Mouse (Mus musculus) heart, embryonic 11.5 days (tissue): ENCODE data around the gene Eipr1. TPM values are rescaled to one million over a fixed set of nuclear protein-coding genes. Genes with fewer than 3 reads are reported as not detected.

Experiments used
- ATAC-seq: fragments of 200-750 bp; cut with Nextera tagmentation; replicated peaks from 2 replicates; pipeline ENCODE4 v1.8.0; 2017; ENCODE audit warnings: moderate library complexity; ENCODE audit not compliant: insufficient number of reproducible peaks, low FRiP score, low TSS enrichment
- H3K27ac ChIP-seq: fragments of 300-500 bp; sonication (generic); 2 replicates; pipeline ENCODE4 v1.5.1; 2014; ENCODE audit warnings: mild to moderate bottlenecking, low read depth, low read length
- H3K27me3 ChIP-seq: fragments of 300-500 bp; sonication (generic); 2 replicates; pipeline ENCODE4 v1.6.1; 2014; ENCODE audit warnings: mild to moderate bottlenecking, low read length, mixed read lengths; ENCODE audit not compliant: control insufficient read depth, insufficient read depth
- H3K36me3 ChIP-seq: fragments of 300-500 bp; sonication (generic); 2 replicates; pipeline ENCODE4 v1.6.1; 2014; ENCODE audit warnings: mild to moderate bottlenecking, low read length, moderate library complexity, mixed read lengths; ENCODE audit not compliant: control insufficient read depth, insufficient read depth
- H3K4me1 ChIP-seq: fragments of 300-500 bp; sonication (generic); 2 replicates; pipeline ENCODE4 v1.6.1; 2014; ENCODE audit warnings: low read length; ENCODE audit not compliant: control insufficient read depth, insufficient read depth
- H3K4me2 ChIP-seq: fragments of 300-500 bp; sonication (generic); 2 replicates; pipeline ENCODE4 v1.6.1; 2014; ENCODE audit warnings: mild to moderate bottlenecking, moderate library complexity
- H3K4me3 ChIP-seq: fragments of 300-500 bp; sonication (generic); 2 replicates; pipeline ENCODE4 v1.5.1; 2014; ENCODE audit warnings: low read depth, low read length
- H3K9ac ChIP-seq: fragments of 300-500 bp; sonication (generic); 2 replicates; pipeline ENCODE4 v1.6.1; 2014; ENCODE audit warnings: mild to moderate bottlenecking, low read depth, low read length, moderate library complexity
- H3K9me3 ChIP-seq: fragments of 300-500 bp; sonication (generic); replicated peaks from 2 replicates; pipeline ENCODE4 v1.6.1; 2016; ENCODE audit warnings: low read length; ENCODE audit not compliant: control insufficient read depth
- WGBS: fragments of 180-500 bp; shearing (Covaris S2); extraction: QIAGEN DNeasy Blood & Tissue Kit; methylation state at CpG from one replicate; pipeline ENCODE4 v1.1.7; 2014; ENCODE audit not compliant: insufficient replicate concordance; 5-methylcytosine and 5-hydroxymethylcytosine counted together
- polyA plus RNA-seq: library from polyadenylated mRNA; unstranded; fragments of >200 nt; fragmentation: Nextera tagmentation; extraction: Ambion mirVana; gene quantifications from 2 replicates; pipeline ENCODE4 v1.2.1, GENCODE M21; 2014

The Eipr1 gene
- polyA plus RNA-seq, 1 experiment from 2014 or later: 26.0 TPM

DNA sequence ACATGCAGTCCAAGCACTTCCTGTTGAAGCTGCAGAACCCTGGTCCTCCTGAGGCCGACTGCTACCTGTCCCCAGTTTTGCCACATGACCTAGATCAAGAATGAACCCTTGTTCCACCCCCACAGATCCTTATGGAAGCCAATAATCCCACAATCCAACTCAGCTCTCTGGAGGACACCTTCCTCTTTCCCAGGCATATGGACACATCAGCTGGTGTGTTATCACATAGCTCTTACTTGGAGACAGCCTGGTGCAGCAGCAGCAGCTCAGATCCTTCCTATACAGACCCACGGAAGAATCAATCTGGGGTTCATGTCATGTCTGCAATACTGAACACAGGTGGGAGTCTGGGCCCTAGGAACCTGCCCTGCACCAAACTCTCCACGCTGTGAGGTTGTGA lies 145.0 kb downstream of the Eipr1 start:
- H3K36me3 ChIP-seq: no peaks in the 10 kb centered on the region
- H3K4me3 ChIP-seq: no peak overlapping the region
- H3K9me3 ChIP-seq: no peaks in the 10 kb centered on the region
- no peak overlapping the region for H3K27ac ChIP-seq
- no peaks in the 10 kb centered on the region for H3K27me3 ChIP-seq
- ATAC-seq: no peak
- H3K9ac ChIP-seq: no peak overlapping the region
- WGBS: 69% methylated on average over 3 of the region's 3 CpGs
- H3K4me1 ChIP-seq: no peaks in the 10 kb centered on the region
- H3K4me2 ChIP-seq: no peak overlapping the region

GRCm38 (mm10) chr12:28898307-28898706 lies 146.7 kb downstream of the Eipr1 start:
- Histone ChIP-seq H3K36me3 (no peaks in the 10 kb centered on the region), H3K4me3 (no peak overlapping the region), H3K4me1 (no peaks in the 10 kb centered on the region), H3K27ac (no peak overlapping the region), H3K27me3 (no peaks in the 10 kb centered on the region), H3K9me3 (no peaks in the 10 kb centered on the region), H3K9ac (no peak overlapping the region), H3K4me2 (no peak overlapping the region)
- ATAC-seq: no peak
- WGBS: 89% methylated on average over 6 of the region's 6 CpGs

GRCm38 (mm10) chr12:28899696-28900095 lies 148.1 kb downstream of the Eipr1 start:
- H3K9ac ChIP-seq: no peak overlapping the region
- H3K4me3 ChIP-seq: no peak overlapping the region
- whole genome bisulfite sequencing: 61% methylated on average over 4 of the region's 4 CpGs
- H3K27me3 ChIP-seq: no peaks in the 10 kb centered on the region
- H3K27ac ChIP-seq: no peak overlapping the region
- no peaks in the 10 kb centered on the region for H3K4me1 ChIP-seq
- H3K36me3 ChIP-seq: no peaks in the 10 kb centered on the region
- no peak overlapping the region for H3K4me2 ChIP-seq
- no peak for ATAC-seq
- H3K9me3 ChIP-seq: no peaks in the 10 kb centered on the region

GRCm38 (mm10) chr12:28900341-28900740 lies 148.7 kb downstream of the Eipr1 start:
- Histone ChIP-seq H3K9me3 (no peaks in the 10 kb centered on the region), H3K36me3 (no peaks in the 10 kb centered on the region), H3K27me3 (no peaks in the 10 kb centered on the region), H3K4me1 (no peaks in the 10 kb centered on the region), H3K4me2 (no peak overlapping the region), H3K9ac (no peak overlapping the region), H3K4me3 (no peak overlapping the region), H3K27ac (no peak overlapping the region)
- 75% methylated on average over 4 of the region's 4 CpGs for WGBS
- no peak for ATAC-seq

DNA sequence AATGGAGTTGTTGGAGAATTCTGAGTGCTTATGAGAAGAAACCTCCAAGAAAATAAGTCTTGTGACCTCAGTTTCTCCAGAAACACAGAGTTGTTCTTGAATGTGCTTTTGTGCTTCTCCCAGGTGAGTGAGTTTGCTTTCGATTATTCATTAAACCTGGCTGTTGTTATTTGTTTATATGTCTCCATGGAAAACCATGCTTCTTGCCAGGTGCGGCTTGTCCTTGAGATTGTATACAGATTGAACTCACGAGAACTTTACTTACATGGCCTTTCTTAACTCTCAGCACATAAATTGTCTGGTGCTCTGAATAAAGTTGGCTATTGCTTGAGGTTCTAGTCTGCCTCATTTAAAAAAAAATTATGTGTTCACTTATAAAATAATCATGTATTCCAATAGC lies 150.5 kb downstream of the Eipr1 start:
- 79% methylated on average over 3 of the region's 3 CpGs for WGBS
- no peaks in the 10 kb centered on the region for H3K27me3 ChIP-seq
- ATAC-seq: no peak

DNA sequence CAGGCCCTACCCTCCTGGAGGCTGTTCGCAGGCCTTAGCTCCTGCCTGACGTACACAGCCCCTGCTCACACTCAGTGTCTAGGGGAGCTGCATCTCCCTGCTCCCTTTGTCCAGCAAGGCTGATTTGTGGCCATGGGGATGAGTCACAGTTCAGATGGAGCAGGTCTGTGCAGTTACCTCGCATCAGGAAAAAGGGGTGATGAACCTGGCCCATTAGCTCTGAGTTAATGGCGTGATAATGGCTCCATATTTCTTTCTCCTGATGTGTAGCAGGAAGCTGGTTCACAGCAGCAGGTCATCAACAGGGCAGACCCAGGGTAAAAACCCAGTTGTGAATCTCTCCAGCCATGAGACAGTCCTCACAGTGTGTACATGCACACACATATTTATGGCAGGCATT lies 151.5 kb downstream of the Eipr1 start:
- WGBS: 76% methylated on average over 4 of the region's 4 CpGs
- no peak overlapping the region for H3K27ac ChIP-seq

More for the DNA sequence above, 150.5 kb downstream of the Eipr1 start:
- H3K9ac ChIP-seq: no peak overlapping the region
- no peak overlapping the region for H3K4me3 ChIP-seq
- peaks cover 6% of the 10 kb centered on the region for H3K4me1 ChIP-seq
- H3K27ac ChIP-seq: no peak overlapping the region
- no peak overlapping the region for H3K4me2 ChIP-seq
- H3K36me3 ChIP-seq: no peaks in the 10 kb centered on the region
- no peaks in the 10 kb centered on the region for H3K9me3 ChIP-seq

DNA sequence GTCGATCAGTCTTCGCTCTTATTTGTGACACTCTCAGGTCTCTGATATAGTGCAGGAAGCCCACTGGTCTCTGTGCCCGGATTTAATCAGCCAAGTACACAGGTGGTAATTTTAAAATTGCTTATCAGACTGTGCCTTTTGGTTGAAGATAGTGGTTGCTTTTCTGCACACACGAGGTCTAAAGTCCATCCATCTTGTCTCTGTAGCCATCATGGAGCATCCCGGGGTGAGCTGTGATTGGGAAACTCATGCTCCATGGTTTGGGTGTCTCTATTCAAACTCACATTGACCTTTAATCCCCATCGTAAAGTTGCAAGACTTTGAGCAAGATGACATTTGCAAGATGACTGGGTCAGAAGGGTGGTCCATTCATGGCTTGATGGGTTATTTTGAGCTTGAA lies 153.9 kb downstream of the Eipr1 start:
- Histone ChIP-seq H3K27ac (no peak overlapping the region), H3K36me3 (no peaks in the 10 kb centered on the region), H3K9ac (no peak overlapping the region), H3K4me2 (no peak overlapping the region), H3K9me3 (no peaks in the 10 kb centered on the region), H3K4me3 (no peak overlapping the region), H3K4me1 (peaks cover 11% of the 10 kb centered on the region), H3K27me3 (no peaks in the 10 kb centered on the region; the same call in 1 of the 2 replicates)
- no peak for ATAC-seq
- 76% methylated on average over 6 of the region's 6 CpGs for WGBS

More for the DNA sequence above, 151.5 kb downstream of the Eipr1 start:
- no peak for ATAC-seq
- Histone ChIP-seq H3K27me3 (no peaks in the 10 kb centered on the region), H3K4me3 (no peak overlapping the region), H3K4me2 (no peak overlapping the region), H3K36me3 (no peaks in the 10 kb centered on the region), H3K9ac (no peak overlapping the region), H3K4me1 (peaks cover 11% of the 10 kb centered on the region), H3K9me3 (no peaks in the 10 kb centered on the region)

DNA sequence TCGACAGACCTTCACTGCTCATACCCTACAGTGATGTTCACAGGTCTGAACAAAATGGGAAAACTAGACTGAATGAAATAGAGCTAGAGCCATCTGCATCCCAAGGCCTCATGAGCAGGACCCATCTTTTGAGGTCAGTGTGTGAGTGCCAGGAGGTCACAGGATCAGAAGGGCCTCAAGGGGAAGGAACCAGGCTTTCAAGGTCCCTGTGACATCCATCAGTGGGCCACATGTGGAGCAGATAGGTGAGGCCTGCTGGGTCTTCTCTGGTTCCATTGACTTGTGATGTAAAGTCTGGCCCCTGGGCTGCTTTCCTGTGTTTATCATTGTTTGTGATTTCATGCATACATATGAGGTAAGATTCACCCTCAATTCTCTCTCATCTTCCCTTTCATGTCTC lies 154.4 kb downstream of the Eipr1 start:
- Histone ChIP-seq H3K9me3 (no peaks in the 10 kb centered on the region), H3K9ac (no peak overlapping the region), H3K27ac (no peak overlapping the region), H3K4me3 (no peak overlapping the region), H3K36me3 (no peaks in the 10 kb centered on the region), H3K4me2 (no peak overlapping the region), H3K27me3 (no peaks in the 10 kb centered on the region; the same call in 1 of the 2 replicates), H3K4me1 (peaks cover 11% of the 10 kb centered on the region)
- no peak for ATAC-seq
- 77% methylated on average over 1 of the region's 1 CpGs for WGBS

DNA sequence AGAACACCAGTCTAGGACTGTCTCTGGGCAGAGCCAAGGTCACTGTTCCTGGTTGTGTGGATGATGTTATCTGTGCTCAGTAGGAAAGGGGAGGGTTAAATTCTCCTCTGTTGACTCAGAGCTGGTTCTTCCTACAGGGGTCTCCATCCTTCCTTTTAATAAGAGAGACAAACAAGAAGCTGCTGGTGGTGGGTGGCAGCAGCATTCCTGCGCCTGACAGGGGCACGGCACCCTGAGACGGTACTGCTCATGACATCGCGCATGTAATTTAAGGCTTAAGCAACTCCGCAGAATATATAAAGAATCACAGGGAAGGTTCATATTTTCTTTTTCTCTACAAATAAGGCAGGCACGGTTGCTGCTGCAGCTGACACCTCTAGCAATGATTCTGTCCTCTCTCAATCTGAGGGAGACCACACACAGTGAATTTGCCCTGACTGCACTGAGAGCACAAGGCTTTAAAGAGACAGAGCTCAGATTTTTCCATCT lies 155.2 kb downstream of the Eipr1 start:
- no peak overlapping the region for H3K27ac ChIP-seq
- no peak overlapping the region for H3K4me3 ChIP-seq
- H3K4me1 ChIP-seq: peaks cover 11% of the 10 kb centered on the region
- WGBS: 20% methylated on average over 7 of the region's 7 CpGs
- ATAC-seq: no peak
- no peaks in the 10 kb centered on the region; the same call in 1 of the 2 replicates for H3K27me3 ChIP-seq
- peak overlapping the region; percentile 38 for H3K4me2 ChIP-seq
- no peak overlapping the region for H3K9ac ChIP-seq
- no peaks in the 10 kb centered on the region for H3K9me3 ChIP-seq
- H3K36me3 ChIP-seq: no peaks in the 10 kb centered on the region
